Mouse (Mus musculus) ES-E14 (cell line): ENCODE results near the gene Nrarp. TPM values are rescaled to one million over a fixed set of nuclear protein-coding genes. Genes with fewer than 3 reads are reported as not detected.

Source experiments
- DNase-seq: peaks from one replicate; pipeline ENCODE4 v3.0.0-alpha.2; 2013; ENCODE audit warnings: low read depth, low spot score
- H3K27ac ChIP-seq: 2 replicates; pipeline ENCODE4 v1.5.1; 2012; ENCODE audit warnings: low read depth, mild to moderate bottlenecking, low read length, moderate library complexity, mixed read lengths; ENCODE audit not compliant: poor library complexity, insufficient read depth, severe bottlenecking
- H3K36me3 ChIP-seq: 2 replicates; pipeline ENCODE4 v1.6.1; 2012; ENCODE audit warnings: mild to moderate bottlenecking, low read length, moderate library complexity, mixed read lengths; ENCODE audit not compliant: control insufficient read depth, poor library complexity, insufficient read depth, severe bottlenecking
- H3K4me1 ChIP-seq, 2 experiments: fragments of 150-350 bp in 1 of 2; sonication (generic) in 1 of 2; 2 replicates each; pipeline ENCODE4 v1.6.1; 2012; ENCODE audit warnings: low read length in 2 of 2, mild to moderate bottlenecking in 1 of 2, mixed read lengths in 1 of 2; ENCODE audit not compliant: control insufficient read depth in 2 of 2, insufficient read depth in 2 of 2, poor library complexity in 1 of 2
- H3K4me3 ChIP-seq, 2 experiments: fragments of 150-350 bp in 1 of 2; sonication (generic) in 1 of 2; 2 replicates each; pipeline ENCODE4 v1.5.1; 2012; ENCODE audit warnings: low read length in 2 of 2, low read depth in 1 of 2, mild to moderate bottlenecking in 1 of 2, mixed read lengths in 1 of 2; ENCODE audit not compliant: insufficient read depth in 1 of 2, poor library complexity in 1 of 2, severe bottlenecking in 1 of 2
- H3K9ac ChIP-seq: 2 replicates; pipeline ENCODE4 v1.6.1; 2012; ENCODE audit warnings: low read depth, mild to moderate bottlenecking, low read length, mixed read lengths; ENCODE audit not compliant: poor library complexity, insufficient read depth, severe bottlenecking
- H3K9me3 ChIP-seq: fragments of 150-350 bp; sonication (generic); 2 replicates; pipeline ENCODE4 v1.6.1; 2012; ENCODE audit warnings: low read depth, mild to moderate bottlenecking, low read length; ENCODE audit not compliant: control insufficient read depth, insufficient read depth
- CHD2 ChIP-seq: IDR thresholded peaks from 2 replicates; pipeline ENCODE4 v1.6.1; 2014; ENCODE audit warnings: mild to moderate bottlenecking, low read depth, low read length, inconsistent platforms
- HCFC1 ChIP-seq: IDR thresholded peaks from 2 replicates; pipeline ENCODE4 v1.6.1; 2012; ENCODE audit warnings: low read length, inconsistent platforms, borderline replicate concordance; ENCODE audit not compliant: insufficient read depth
- MAFK ChIP-seq: IDR thresholded peaks from 2 replicates; pipeline ENCODE4 v1.6.1; 2014; ENCODE audit warnings: mild to moderate bottlenecking, low read depth, low read length, inconsistent platforms; ENCODE audit not compliant: insufficient read depth
- ZC3H11A ChIP-seq: IDR thresholded peaks from 2 replicates; pipeline ENCODE4 v1.6.1; 2012; ENCODE audit warnings: low read depth, mild to moderate bottlenecking, inconsistent platforms, low read length, borderline replicate concordance
- ZNF384 ChIP-seq: IDR thresholded peaks from 2 replicates; pipeline ENCODE4 v1.6.1; 2012; ENCODE audit warnings: low read depth, low read length, inconsistent platforms
- in situ Hi-C, 2 experiments: fragments of 600-800 bp; cut with MboI; formaldehyde crosslinking; loops; one replicate each; pipeline ENCODE4 v1.15.1; 2025; ENCODE audit warnings: low sequenced_read_pairs in 2 of 2, inconsistent platforms in 1 of 2; ENCODE audit not compliant: unreplicated experiment in 2 of 2
- total RNA-seq: library from RNA; depleted of rRNA; stranded (reverse); fragments of 300-350 nt; gene quantifications from 2 replicates; pipeline ENCODE4 v1.2.3, GENCODE M21; 2012

The Nrarp gene
- total RNA-seq, 1 experiment: 1.9 TPM

- in situ Hi-C loops: no loop called here
- H3K9ac ChIP-seq: no peak overlapping the region
- TF ChIP-seq ZNF384 (no peak), HCFC1 (no peak), MAFK (no peak), CHD2 (no peak)
Measured at GRCm38 (mm10) chr2:25168665-25168978, 11.9 kb upstream of the Nrarp start.

GRCm38 (mm10) chr2:25169778-25170177, 10.8 kb upstream of the Nrarp start:
- no peaks in the 10 kb centered on the region for H3K36me3 ChIP-seq
- H3K9me3 ChIP-seq: no peaks in the 10 kb centered on the region
- H3K4me1 ChIP-seq: peaks cover 6 to 21% of the 10 kb centered on the region in 2 experiments; a peak in 3 of 4 replicates
- no peak overlapping the region for H3K9ac ChIP-seq
- no peak overlapping the region for H3K4me3 ChIP-seq
- in situ Hi-C loops: no loop called here
- TF ChIP-seq ZC3H11A: no peak
- no peak for DNase-seq
- no peak overlapping the region for H3K27ac ChIP-seq

More at GRCm38 (mm10) chr2:25168665-25168978, 11.9 kb upstream of the Nrarp start:
- 0 out of 4 replicates have a peak overlapping the region, but pooled peaks of 1 of the 2 experiments have one; percentile 26 for H3K4me3 ChIP-seq
- H3K36me3 ChIP-seq: no peaks in the 10 kb centered on the region
- no peaks in the 10 kb centered on the region for H3K9me3 ChIP-seq
- H3K27ac ChIP-seq: no peak overlapping the region
- peaks cover 6 to 26% of the 10 kb centered on the region in 2 experiments; a peak in 3 of 4 replicates for H3K4me1 ChIP-seq
- DNase-seq: no peak

- Histone ChIP-seq H3K36me3 (no peaks in the 10 kb centered on the region), H3K9me3 (no peaks in the 10 kb centered on the region), H3K9ac (no peak overlapping the region), H3K27ac (no peak overlapping the region), H3K4me3 (no peak overlapping the region), H3K4me1 (peaks cover 6 to 21% of the 10 kb centered on the region in 2 experiments; a peak in 3 of 4 replicates)
- DNase-seq: no peak
- in situ Hi-C loops: no loop called here
- TF ChIP-seq ZC3H11A (no peak), HCFC1 (no peak), ZNF384 (no peak), MAFK (no peak), CHD2 (no peak)
Measured at GRCm38 (mm10) chr2:25170326-25171100, 10.0 kb upstream of the Nrarp start.

GRCm38 (mm10) chr2:25171101-25171768, 9.3 kb upstream of the Nrarp start:
- in situ Hi-C loops: no loop called here
- Histone ChIP-seq H3K36me3 (no peaks in the 10 kb centered on the region), H3K9ac (no peak overlapping the region), H3K27ac (no peak overlapping the region), H3K9me3 (no peaks in the 10 kb centered on the region), H3K4me1 (peaks cover 6 to 21% of the 10 kb centered on the region in 2 experiments; a peak in 3 of 4 replicates), H3K4me3 (no peak overlapping the region)
- TF ChIP-seq CHD2 (no peak), ZC3H11A (no peak)
- no peak for DNase-seq

GRCm38 (mm10) chr2:25171769-25172153, 8.8 kb upstream of the Nrarp start:
- DNase-seq: no peak
- Histone ChIP-seq H3K4me3 (no peak overlapping the region), H3K4me1 (peaks cover 6 to 21% of the 10 kb centered on the region in 2 experiments; a peak in 3 of 4 replicates), H3K9ac (no peak overlapping the region), H3K9me3 (no peaks in the 10 kb centered on the region), H3K27ac (no peak overlapping the region), H3K36me3 (no peaks in the 10 kb centered on the region)
- in situ Hi-C loops: no loop called here
- TF ChIP-seq MAFK (no peak), ZNF384 (no peak), CHD2 (no peak), ZC3H11A (no peak), HCFC1 (no peak)
